Mouse (Mus musculus): ENCODE data around the gene Cntnap2.

GRCm38 (mm10) chr6:47256227-47256887, 2197.2 kb downstream of the Cntnap2 start:
- TF ChIP-seq POLR2A (IDR thresholded peaks at IDR 0.05; ENCODE audit: insufficient read depth, low read depth, low read length) (no peak), EP300 (IDR thresholded peaks at IDR 0.05; ENCODE audit: insufficient read depth, low read depth, low read length) (no peak)

Data from heart, adult 2 months (tissue).